ENCODE assay signal across 8 mouse cellular contexts in the genomic region with DNA sequence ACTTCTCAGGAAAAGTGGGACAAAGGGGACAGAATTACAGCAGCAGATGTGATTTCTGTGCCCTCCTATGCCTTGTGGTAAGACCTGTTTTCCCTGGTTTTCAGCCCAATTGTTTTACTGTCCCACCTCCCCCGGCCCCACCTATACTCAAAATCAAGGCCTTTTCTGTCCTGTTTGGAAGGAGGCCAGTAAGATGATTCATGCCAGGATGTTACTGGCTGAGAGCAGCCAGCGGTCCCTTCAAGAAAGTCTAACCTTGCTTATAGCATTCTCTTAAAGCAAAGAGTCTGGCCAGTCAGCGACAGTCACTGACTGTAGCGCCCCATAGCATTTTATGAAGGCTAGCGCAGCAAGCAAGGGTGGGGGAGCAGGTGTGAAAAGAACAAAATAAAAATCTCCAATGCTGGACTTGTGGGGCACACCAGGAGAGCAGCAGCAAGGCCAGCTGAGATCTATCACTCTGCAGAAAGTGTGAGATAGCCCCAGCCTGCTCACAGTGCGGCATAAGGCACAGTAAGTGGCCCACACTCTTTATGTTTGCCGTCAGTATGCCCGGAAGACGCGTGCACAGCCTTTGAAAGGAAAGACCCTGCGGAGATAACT. TPM values are rescaled to one million over a fixed set of nuclear protein-coding genes. Genes with fewer than 3 reads are reported as not detected.
DNase-seq lines count a peak whose midpoint lies in the region; ATAC-seq and TF ChIP-seq lines count a peak whose summit lies in the region.

No protein-coding gene starts in this region.

- TF ChIP-seq POLR2A in small intestine, adult 2 months (IDR thresholded peaks at IDR 0.05; ENCODE audit: low read depth, low read length) = no peak
- no peak for TF ChIP-seq POLR2A in cerebellum, adult 2 months (IDR thresholded peaks at IDR 0.05; ENCODE audit: borderline replicate concordance, insufficient read depth, low read length)

- no peak overlapping the region for H3K4me3 ChIP-seq in forebrain, embryonic 10.5 days
- H3K4me3 ChIP-seq in forebrain, embryonic 13.5 days = no peak overlapping the region
- H3K4me3 ChIP-seq in ES-E14 (ENCODE audit: insufficient read depth in 1 of 2, low read depth in 1 of 2, low read length in 2 of 2, poor library complexity in 1 of 2, severe bottlenecking in 1 of 2) = no peak overlapping the region
- no peak overlapping the region for H3K4me3 ChIP-seq in heart, embryonic 10.5 days
- no peak overlapping the region for H3K4me3 ChIP-seq in kidney, embryonic 14.5 days (ENCODE audit: low read length)
- no peak overlapping the region for H3K4me3 ChIP-seq in small intestine, adult 2 months (ENCODE audit: low read depth, low read length)
- H3K4me3 ChIP-seq in cerebellum, adult 2 months (replicated peaks; ENCODE audit: insufficient read depth, low read depth, low read length) = no peak overlapping the region

- H3K4me1 ChIP-seq in forebrain, embryonic 10.5 days = peaks cover 23% of the 10 kb centered on the region
- H3K4me1 ChIP-seq in forebrain, embryonic 13.5 days = peaks cover 9% of the 10 kb centered on the region
- H3K4me1 ChIP-seq in ES-E14 (ENCODE audit: control insufficient read depth in 2 of 2, insufficient read depth in 2 of 2, low read length in 2 of 2, poor library complexity in 1 of 2) = peaks cover 13 to 17% of the 10 kb centered on the region in 2 experiments
- peaks cover 35% of the 10 kb centered on the region for H3K4me1 ChIP-seq in heart, embryonic 10.5 days
- peaks cover 9% of the 10 kb centered on the region; the same call in 1 of the 2 replicates for H3K4me1 ChIP-seq in kidney, embryonic 14.5 days (ENCODE audit: control insufficient read depth, insufficient read depth, low read length)
- H3K4me1 ChIP-seq in small intestine, adult 2 months (ENCODE audit: control insufficient read depth, insufficient read depth, insufficient read length, low read length) = 0 out of 2 replicates have a peak, but pooled peaks cover 4% of the 10 kb centered on the region
- H3K4me1 ChIP-seq in cerebellum, adult 2 months (ENCODE audit: control insufficient read depth, insufficient read depth, low read length) = no peaks in the 10 kb centered on the region; the same call in 1 of the 2 replicates

- no peak overlapping the region for H3K4me2 ChIP-seq in forebrain, embryonic 13.5 days
- H3K4me2 ChIP-seq in kidney, embryonic 14.5 days (replicated peaks; ENCODE audit: low read depth, low read length) = no peak overlapping the region

- H3K36me3 ChIP-seq in forebrain, embryonic 10.5 days (replicated peaks) = no peaks in the 10 kb centered on the region
- H3K36me3 ChIP-seq in forebrain, embryonic 13.5 days (ENCODE audit: poor library complexity, severe bottlenecking) = no peaks in the 10 kb centered on the region
- H3K36me3 ChIP-seq in ES-E14 (ENCODE audit: control insufficient read depth, insufficient read depth, low read length, poor library complexity, severe bottlenecking) = peaks cover 12% of the 10 kb centered on the region
- H3K36me3 ChIP-seq in heart, embryonic 10.5 days = peaks cover 10% of the 10 kb centered on the region
- H3K36me3 ChIP-seq in kidney, embryonic 14.5 days (ENCODE audit: control insufficient read depth, insufficient read depth, low read length) = no peaks in the 10 kb centered on the region
- H3K36me3 ChIP-seq in small intestine, adult 2 months (ENCODE audit: control insufficient read depth, insufficient read depth, low read length) = peaks cover 17% of the 10 kb centered on the region

- TF ChIP-seq CTCF in small intestine, adult 2 months (IDR thresholded peaks at IDR 0.05; ENCODE audit: extremely low read depth, insufficient read length, insufficient replicate concordance, low read depth, low read length) = no peak
- TF ChIP-seq CTCF in cerebellum, adult 2 months (IDR thresholded peaks at IDR 0.05; ENCODE audit: borderline replicate concordance, insufficient read depth, low read depth, low read length) = no peak

- H3K27ac ChIP-seq in forebrain, embryonic 10.5 days = peak overlapping the region; percentile 51
- H3K27ac ChIP-seq in forebrain, embryonic 13.5 days = no peak overlapping the region
- H3K27ac ChIP-seq in ES-E14 (ENCODE audit: insufficient read depth, low read depth, low read length, poor library complexity, severe bottlenecking) = no peak overlapping the region
- peak overlapping the region; percentile 78 for H3K27ac ChIP-seq in heart, embryonic 10.5 days
- peak overlapping the region; percentile 57; the same call in 1 of the 2 replicates for H3K27ac ChIP-seq in kidney, embryonic 14.5 days (ENCODE audit: low read depth, low read length)
- peak overlapping the region; percentile 21; the same call in 1 of the 2 replicates for H3K27ac ChIP-seq in small intestine, adult 2 months (ENCODE audit: insufficient read depth, low read depth, low read length)
- H3K27ac ChIP-seq in cerebellum, adult 2 months (ENCODE audit: insufficient read depth, low read length) = no peak overlapping the region

- H3K9ac ChIP-seq in forebrain, embryonic 13.5 days = no peak overlapping the region
- H3K9ac ChIP-seq in ES-E14 (ENCODE audit: insufficient read depth, low read depth, low read length, poor library complexity, severe bottlenecking) = 0 out of 2 replicates have a peak overlapping the region, but pooled peaks have one; percentile 4
- no peak overlapping the region for H3K9ac ChIP-seq in kidney, embryonic 14.5 days (ENCODE audit: low read depth, low read length)

- H3K9me3 ChIP-seq in forebrain, embryonic 10.5 days = no peaks in the 10 kb centered on the region
- no peaks in the 10 kb centered on the region for H3K9me3 ChIP-seq in forebrain, embryonic 13.5 days (replicated peaks)
- no peaks in the 10 kb centered on the region for H3K9me3 ChIP-seq in ES-E14 (ENCODE audit: control insufficient read depth, insufficient read depth, low read depth, low read length)
- H3K9me3 ChIP-seq in heart, embryonic 10.5 days = no peaks in the 10 kb centered on the region
- H3K9me3 ChIP-seq in kidney, embryonic 14.5 days (ENCODE audit: control insufficient read depth, low read length) = no peaks in the 10 kb centered on the region

- ATAC-seq in forebrain, embryonic 13.5 days = no peak
- ATAC-seq in kidney, embryonic 14.5 days (ENCODE audit: low FRiP score, low TSS enrichment) = no peak

- WGBS in forebrain, embryonic 10.5 days = 88% methylated on average over 11 of the region's 11 CpGs
- 69% methylated on average over 11 of the region's 11 CpGs for WGBS in forebrain, embryonic 13.5 days
- WGBS in heart, embryonic 10.5 days = 53% methylated on average over 11 of the region's 11 CpGs
- WGBS in kidney, embryonic 14.5 days = 64% methylated on average over 11 of the region's 11 CpGs
- 71% methylated on average over 11 of the region's 11 CpGs for WGBS in small intestine, adult 2 months
- 68% methylated on average over 11 of the region's 11 CpGs for WGBS in cerebellum, adult 2 months

- DNase-seq in forebrain, embryonic 10.5 days (ENCODE audit: extremely low spot score, low spot score) = no peak
- no peak for DNase-seq in ES-E14 (ENCODE audit: low read depth, low spot score)
- DNase-seq in heart, embryonic 10.5 days (ENCODE audit: low spot score) = no peak
- no peak for DNase-seq in right cerebral cortex, postnatal 25 days
- no peak for DNase-seq in cerebellum, adult 2 months

- no peaks in the 10 kb centered on the region for H3K27me3 ChIP-seq in forebrain, embryonic 10.5 days (ENCODE audit: poor library complexity, severe bottlenecking)
- H3K27me3 ChIP-seq in forebrain, embryonic 13.5 days = no peaks in the 10 kb centered on the region
- no peaks in the 10 kb centered on the region for H3K27me3 ChIP-seq in heart, embryonic 10.5 days (ENCODE audit: insufficient read depth, poor library complexity, severe bottlenecking)
- no peaks in the 10 kb centered on the region for H3K27me3 ChIP-seq in kidney, embryonic 14.5 days (ENCODE audit: control insufficient read depth, insufficient read depth, low read length)
- H3K27me3 ChIP-seq in small intestine, adult 2 months (ENCODE audit: control insufficient read depth, insufficient read depth, low read length) = no peaks in the 10 kb centered on the region
- H3K27me3 ChIP-seq in cerebellum, adult 2 months (ENCODE audit: control insufficient read depth, insufficient read depth, low read length) = no peaks in the 10 kb centered on the region

- in situ Hi-C loops in ES-E14 (cut with MboI; ENCODE audit: low sequenced_read_pairs in 2 of 2, unreplicated experiment in 2 of 2) = no loop called here

TF ChIP-seq in ES-E14, 5 proteins besides CTCF, POLR2A, EP300 and RAD21:
- no peak for TF ChIP-seq ZC3H11A (IDR thresholded peaks at IDR 0.05; ENCODE audit: borderline replicate concordance, low read depth, low read length)
- TF ChIP-seq ZNF384 (IDR thresholded peaks at IDR 0.05; ENCODE audit: low read depth, low read length) = no peak
- no peak for TF ChIP-seq HCFC1 (IDR thresholded peaks at IDR 0.05; ENCODE audit: borderline replicate concordance, insufficient read depth, low read length)
- TF ChIP-seq CHD2 (IDR thresholded peaks at IDR 0.05; ENCODE audit: low read depth, low read length) = no peak
- TF ChIP-seq MAFK (IDR thresholded peaks at IDR 0.05; ENCODE audit: insufficient read depth, low read depth, low read length) = no peak
TF ChIP-seq in ES-E14: peak in this region for 0.

RNA-seq across cellular contexts. Expression of a gene that starts 47.8 kb away (rescaled TPM):
- 1.9 TPM in 2 replicates for polyA plus RNA-seq in forebrain, embryonic 10.5 days (2016; fragmentation: Nextera tagmentation; extraction: Ambion mirVana)
- polyA plus RNA-seq in forebrain, embryonic 13.5 days (2015; fragmentation: Nextera tagmentation; extraction: Ambion mirVana) = 3.2 and 3.5 TPM in 2 replicates
- total RNA-seq in ES-E14 (2012; rRNA removed) = 9.5 and 9.6 TPM in 2 replicates
- 5.8 and 6.0 TPM in 2 replicates for polyA plus RNA-seq in heart, embryonic 10.5 days (2016; fragmentation: Nextera tagmentation; extraction: Ambion mirVana)
- 8.6 and 12.8 TPM in 2 replicates for polyA plus RNA-seq in kidney, embryonic 14.5 days (2014; fragmentation: Nextera tagmentation; extraction: Ambion mirVana)
- 40.7 and 52.0 TPM in 2 replicates for polyA plus RNA-seq in small intestine, adult 2 months (2012; rRNA removed)
- polyA plus RNA-seq in cerebellum, adult 2 months (2012; rRNA removed) = 63.0 and 71.1 TPM in 2 replicates

Comparison
In these comparisons a context has a peak if more than half of its experiments do, and no peak if none do; other contexts are left out.
1. H3K27ac ChIP-seq: peak in forebrain, embryonic 10.5 days (single experiment), heart, embryonic 10.5 days (single experiment), kidney, embryonic 14.5 days (single experiment) and small intestine, adult 2 months (single experiment); none in forebrain, embryonic 13.5 days (single experiment), ES-E14 (single experiment) and cerebellum, adult 2 months (single experiment).